Mouse (Mus musculus): ENCODE results near the gene Ugcg.

DNA sequence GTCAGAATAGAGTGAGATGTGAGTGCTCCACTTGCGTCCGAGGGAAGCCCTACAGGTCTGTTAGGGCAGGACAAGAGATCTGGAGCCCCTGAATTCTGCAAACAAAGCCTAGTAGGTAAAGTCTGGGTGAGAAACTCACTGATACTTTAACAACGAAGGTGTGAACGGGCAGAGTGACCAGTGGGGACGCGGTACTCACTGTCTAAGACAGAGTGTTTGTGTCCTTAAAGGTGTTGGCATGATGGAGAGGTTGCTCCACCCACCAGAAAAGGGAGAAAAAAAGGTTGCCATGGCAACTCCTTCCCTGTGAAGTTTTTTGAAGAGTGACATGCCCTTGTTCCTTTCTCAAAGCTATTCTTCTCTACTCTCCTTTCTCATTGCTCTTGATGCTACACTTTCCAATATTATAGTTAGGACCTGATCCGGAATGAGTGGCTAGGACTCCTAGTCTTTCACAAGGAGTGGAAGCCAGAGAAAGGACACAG is 75.6 kb downstream of the Ugcg start:
- TF ChIP-seq EP300 (IDR thresholded peaks at IDR 0.05; ENCODE audit: low read depth), result no peak
- TF ChIP-seq CTCF (IDR thresholded peaks at IDR 0.05; ENCODE audit: low read depth), result no peak
